In the genomic region with DNA sequence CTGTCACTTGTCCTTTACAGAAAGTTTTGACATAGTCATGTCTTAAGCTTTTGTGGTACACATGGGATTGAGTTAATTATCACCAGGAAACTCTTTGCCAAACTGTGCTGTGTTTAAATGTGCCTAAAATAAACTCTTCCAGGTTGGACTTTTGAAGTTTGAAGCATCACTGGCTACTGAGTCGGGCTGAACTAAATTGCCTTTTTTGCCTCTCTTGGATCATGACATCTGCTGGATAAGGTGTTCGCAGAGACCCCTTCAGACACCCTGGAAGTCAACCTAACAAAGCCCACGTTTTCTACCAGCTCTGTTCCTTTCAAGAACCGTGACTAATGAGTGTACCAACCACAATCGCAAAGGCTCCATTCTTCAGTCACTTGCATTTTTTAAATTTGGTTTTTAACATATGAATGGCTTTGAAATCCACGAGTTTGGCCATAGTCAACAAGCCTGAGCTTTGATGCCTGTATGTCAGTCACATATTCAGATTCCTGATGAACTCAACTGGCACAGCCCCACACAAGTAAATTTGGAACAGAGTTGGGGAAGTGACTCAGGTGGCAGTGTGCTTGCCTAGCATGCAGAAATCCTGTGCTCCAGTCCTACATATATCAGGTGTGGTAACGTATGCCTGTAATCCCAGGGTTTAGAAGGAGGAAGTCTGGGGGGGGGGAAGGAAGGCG, we compare ENCODE assay signal across 23 mouse cellular contexts. TPM values are rescaled to one million over a fixed set of nuclear protein-coding genes. Genes with fewer than 3 reads are reported as not detected.
A peak's percentile ranks its signal among the peaks of the same experiment; 100 is the strongest.
DNase-seq lines count a peak whose midpoint lies in the region; ATAC-seq and TF ChIP-seq lines count a peak whose summit lies in the region.
"Had no signal": no experiment of that assay in that cellular context is flagged by ENCODE, and none has a peak within 500 bp of the region (broad histone marks: within the 10 kb centered on the region; RNA-seq: fewer than 3 reads in every experiment).

No protein-coding gene starts in this region.

- H3K9ac ChIP-seq in heart, embryonic 11.5 days (ENCODE audit: low read depth, low read length): no peak overlapping the region
- H3K9ac ChIP-seq in midbrain, embryonic 13.5 days (replicated peaks): no peak overlapping the region
- no peak overlapping the region for H3K9ac ChIP-seq in midbrain, embryonic 15.5 days
- H3K9ac ChIP-seq: embryonic facial prominence, embryonic 15.5 days; forebrain, embryonic 15.5 days; hindbrain, embryonic 15.5 days; limb, embryonic 15.5 days; neural tube, embryonic 15.5 days; stomach, embryonic 15.5 days had no signal

- H3K4me3 ChIP-seq in heart, embryonic 11.5 days (ENCODE audit: low read depth, low read length): no peak overlapping the region
- no peak overlapping the region for H3K4me3 ChIP-seq in kidney, adult 2 months (ENCODE audit: insufficient read depth, low read depth, low read length)
- H3K4me3 ChIP-seq in midbrain, embryonic 13.5 days (replicated peaks): no peak overlapping the region
- H3K4me3 ChIP-seq in midbrain, embryonic 15.5 days: no peak overlapping the region
- H3K4me3 ChIP-seq: embryonic facial prominence, embryonic 15.5 days; forebrain, embryonic 15.5 days; heart, adult 2 months; hindbrain, embryonic 15.5 days; limb, embryonic 15.5 days; neural tube, embryonic 15.5 days; stomach, embryonic 15.5 days had no signal

- no peaks in the 10 kb centered on the region for H3K27me3 ChIP-seq in heart, embryonic 11.5 days (ENCODE audit: control insufficient read depth, insufficient read depth, low read length)
- no peaks in the 10 kb centered on the region for H3K27me3 ChIP-seq in kidney, adult 2 months (replicated peaks; ENCODE audit: control insufficient read depth, insufficient read depth, low read length)
- no peaks in the 10 kb centered on the region for H3K27me3 ChIP-seq in midbrain, embryonic 13.5 days
- H3K27me3 ChIP-seq in midbrain, embryonic 15.5 days (replicated peaks): no peaks in the 10 kb centered on the region
- H3K27me3 ChIP-seq: embryonic facial prominence, embryonic 15.5 days; forebrain, embryonic 15.5 days; hindbrain, embryonic 15.5 days; limb, embryonic 15.5 days; neural tube, embryonic 15.5 days; stomach, embryonic 15.5 days had no signal

- no peak for TF ChIP-seq CTCF in kidney, adult 2 months (conservative IDR thresholded peaks at IDR 0.05; ENCODE audit: insufficient read depth, insufficient read length, low read depth, low read length)

- H3K9me3 ChIP-seq in heart, embryonic 11.5 days (replicated peaks; ENCODE audit: control insufficient read depth, low read length): no peaks in the 10 kb centered on the region
- H3K9me3 ChIP-seq in midbrain, embryonic 13.5 days: no peaks in the 10 kb centered on the region
- no peaks in the 10 kb centered on the region for H3K9me3 ChIP-seq in midbrain, embryonic 15.5 days
- H3K9me3 ChIP-seq: embryonic facial prominence, embryonic 15.5 days; forebrain, embryonic 15.5 days; hindbrain, embryonic 15.5 days; limb, embryonic 15.5 days; neural tube, embryonic 15.5 days; stomach, embryonic 15.5 days had no signal

- no peak overlapping the region for H3K27ac ChIP-seq in heart, embryonic 11.5 days (ENCODE audit: low read depth, low read length)
- H3K27ac ChIP-seq in kidney, adult 2 months (ENCODE audit: insufficient read depth, low read depth, low read length): peak overlapping the region; percentile 32; the same call in 1 of the 2 replicates
- no peak overlapping the region for H3K27ac ChIP-seq in midbrain, embryonic 13.5 days
- H3K27ac ChIP-seq in midbrain, embryonic 15.5 days: no peak overlapping the region
- H3K27ac ChIP-seq: embryonic facial prominence, embryonic 15.5 days; forebrain, embryonic 15.5 days; heart, adult 2 months; hindbrain, embryonic 15.5 days; limb, embryonic 15.5 days; neural tube, embryonic 15.5 days; stomach, embryonic 15.5 days had no signal

- WGBS in heart, embryonic 11.5 days (ENCODE audit: insufficient replicate concordance): 74% methylated on average over 8 of the region's 8 CpGs
- WGBS in kidney, adult 2 months: 48% methylated on average over 8 of the region's 8 CpGs
- WGBS in midbrain, embryonic 13.5 days: 33% methylated on average over 8 of the region's 8 CpGs
- 28% methylated on average over 8 of the region's 8 CpGs for WGBS in midbrain, embryonic 15.5 days

- DNase-seq in heart, adult 11 months: peak; percentile 14
- DNase-seq in kidney, adult 2 months: peak; percentile 83
- no peak for DNase-seq in kidney, postnatal 14 days
- no peak for DNase-seq in frontal cortex, postnatal 36 days (ENCODE audit: low spot score in 2 of 2)
- DNase-seq: adrenal gland, postnatal 36 days; cerebellum, adult 11 months; cerebellum, adult 9-11 months; gastrocnemius, postnatal 25 days; left cerebral cortex, postnatal 4 days; thymus, adult 18-20 months had no signal

- no peaks in the 10 kb centered on the region for H3K36me3 ChIP-seq in heart, embryonic 11.5 days (ENCODE audit: control insufficient read depth, insufficient read depth, low read length)
- H3K36me3 ChIP-seq in kidney, adult 2 months (ENCODE audit: control insufficient read depth, insufficient read depth, low read length): no peaks in the 10 kb centered on the region
- no peaks in the 10 kb centered on the region for H3K36me3 ChIP-seq in midbrain, embryonic 13.5 days
- no peaks in the 10 kb centered on the region for H3K36me3 ChIP-seq in midbrain, embryonic 15.5 days (replicated peaks)
- H3K36me3 ChIP-seq: embryonic facial prominence, embryonic 15.5 days; forebrain, embryonic 15.5 days; hindbrain, embryonic 15.5 days; limb, embryonic 15.5 days; neural tube, embryonic 15.5 days; stomach, embryonic 15.5 days had no signal

- no peak for ATAC-seq in heart, embryonic 11.5 days (replicated peaks; ENCODE audit: insufficient number of reproducible peaks, low FRiP score, low TSS enrichment)
- ATAC-seq in midbrain, embryonic 13.5 days: peak; percentile 40; the same call in 1 of the 2 replicates
- ATAC-seq in midbrain, embryonic 15.5 days (replicated peaks): no peak
- ATAC-seq: CD4-positive, CD25-positive, alpha-beta regulatory T cell, adult 4 months; intestine, postnatal 0 days had no signal

- no peak overlapping the region for H3K4me2 ChIP-seq in heart, embryonic 11.5 days
- H3K4me2 ChIP-seq in midbrain, embryonic 13.5 days (replicated peaks): no peak overlapping the region
- H3K4me2 ChIP-seq in midbrain, embryonic 15.5 days: no peak overlapping the region
- H3K4me2 ChIP-seq: embryonic facial prominence, embryonic 15.5 days; forebrain, embryonic 15.5 days; hindbrain, embryonic 15.5 days; limb, embryonic 15.5 days; neural tube, embryonic 15.5 days; stomach, embryonic 15.5 days had no signal

- H3K4me1 ChIP-seq in heart, embryonic 11.5 days (ENCODE audit: control insufficient read depth, insufficient read depth, low read length): peaks cover 3% of the 10 kb centered on the region; the same call in 1 of the 2 replicates
- peaks cover 15% of the 10 kb centered on the region for H3K4me1 ChIP-seq in kidney, adult 2 months (ENCODE audit: control insufficient read depth, insufficient read depth, low read length)
- peaks cover 16% of the 10 kb centered on the region for H3K4me1 ChIP-seq in midbrain, embryonic 13.5 days (replicated peaks)
- H3K4me1 ChIP-seq in midbrain, embryonic 15.5 days: no peaks in the 10 kb centered on the region; the same call in 1 of the 2 replicates
- H3K4me1 ChIP-seq: hindbrain, embryonic 15.5 days; limb, embryonic 15.5 days; neural tube, embryonic 15.5 days; stomach, embryonic 15.5 days had no signal

- TF ChIP-seq POLR2A in kidney, adult 2 months (IDR thresholded peaks at IDR 0.05; ENCODE audit: low read depth, low read length): no peak

RNA-seq across cellular contexts. Expression of a gene that starts 3.2 kb away (rescaled TPM):
- polyA plus RNA-seq in heart, embryonic 11.5 days (2014; fragmentation: Nextera tagmentation; extraction: Ambion mirVana): 0.09 TPM in 1 of 2 replicates, not detected in the other
- 0.05 TPM in 1 of 2 replicates, not detected in the other for polyA plus RNA-seq in kidney, adult 2 months (2012; rRNA removed)
- polyA plus RNA-seq in midbrain, embryonic 13.5 days (2015; fragmentation: Nextera tagmentation; extraction: Ambion mirVana): 0.09 and 0.15 TPM in 2 replicates
- 0.19 and 0.22 TPM in 2 replicates for polyA plus RNA-seq in midbrain, embryonic 15.5 days (2015; fragmentation: Nextera tagmentation; extraction: Ambion mirVana)
- polyA plus RNA-seq: heart, adult 2 months; heart, embryonic 14.5 days; hindbrain, embryonic 15.5 days; limb, embryonic 15.5 days; neural tube, embryonic 15.5 days had no signal

RNA-seq across cellular contexts. Expression of a gene that starts 14.8 kb away (rescaled TPM):
- 33.1 and 37.4 TPM in 2 replicates for polyA plus RNA-seq in heart, embryonic 11.5 days (2014; fragmentation: Nextera tagmentation; extraction: Ambion mirVana)
- 19.6 and 20.2 TPM in 2 replicates for polyA plus RNA-seq in kidney, adult 2 months (2012; rRNA removed)
- polyA plus RNA-seq in midbrain, embryonic 13.5 days (2015; fragmentation: Nextera tagmentation; extraction: Ambion mirVana): 36.5 and 40.4 TPM in 2 replicates
- 37.5 and 38.7 TPM in 2 replicates for polyA plus RNA-seq in midbrain, embryonic 15.5 days (2015; fragmentation: Nextera tagmentation; extraction: Ambion mirVana)

RNA-seq across cellular contexts. Expression of a gene that starts 34.0 kb away (rescaled TPM):
- 56.4 and 76.0 TPM in 2 replicates for polyA plus RNA-seq in heart, embryonic 11.5 days (2014; fragmentation: Nextera tagmentation; extraction: Ambion mirVana)
- 19.9 and 26.4 TPM in 2 replicates for polyA plus RNA-seq in kidney, adult 2 months (2012; rRNA removed)
- 35.9 and 39.9 TPM in 2 replicates for polyA plus RNA-seq in midbrain, embryonic 13.5 days (2015; fragmentation: Nextera tagmentation; extraction: Ambion mirVana)
- polyA plus RNA-seq in midbrain, embryonic 15.5 days (2015; fragmentation: Nextera tagmentation; extraction: Ambion mirVana): 30.3 and 34.1 TPM in 2 replicates

Comparison
In these comparisons a context has a peak if more than half of its experiments do, and no peak if none do; other contexts are left out.
1. DNase-seq: peak in heart, adult 11 months (single experiment) and kidney, adult 2 months (single experiment); none in kidney, postnatal 14 days (single experiment) and frontal cortex, postnatal 36 days (0 of 2).